Mouse (Mus musculus) myocyte (in vitro differentiated cells): ENCODE data around the gene Gga1. TPM values are rescaled to one million over a fixed set of nuclear protein-coding genes. Genes with fewer than 3 reads are reported as not detected.
A peak's percentile ranks its signal among the peaks of the same experiment; 100 is the strongest.

ENCODE experiments used
- H3K27me3 ChIP-seq: one replicate; pipeline ENCODE4 v1.6.1; 2011; ENCODE audit not compliant: control insufficient read depth, insufficient read depth, insufficient read length
- H3K36me3 ChIP-seq: one replicate; pipeline ENCODE4 v1.6.1; 2011; ENCODE audit not compliant: control insufficient read depth, insufficient read depth
- H3K4me2 ChIP-seq: one replicate; pipeline ENCODE4 v1.6.1; 2011; ENCODE audit warnings: low read depth, control low read depth
- H3K4me3 ChIP-seq: one replicate; pipeline ENCODE4 v1.5.1; 2011; ENCODE audit warnings: mild to moderate bottlenecking, control low read depth, moderate library complexity
- H3K79me2 ChIP-seq: one replicate; pipeline ENCODE4 v1.6.1; 2011; ENCODE audit not compliant: control insufficient read depth, insufficient read depth
- H3ac ChIP-seq: one replicate; pipeline ENCODE4 v1.6.1; 2011; ENCODE audit not compliant: control insufficient read depth, insufficient read length
- CEBPB ChIP-seq: IDR thresholded peaks from 2 replicates; pipeline ENCODE4 v1.6.1; 2011; ENCODE audit warnings: mild to moderate bottlenecking, moderate library complexity; ENCODE audit not compliant: poor library complexity, insufficient read depth, severe bottlenecking
- E2F4 ChIP-seq: IDR thresholded peaks from one replicate; pipeline ENCODE4 v1.6.1; 2011; ENCODE audit warnings: mild to moderate bottlenecking, control low read depth, moderate library complexity; ENCODE audit not compliant: insufficient read depth
- MAX ChIP-seq: IDR thresholded peaks from one replicate; pipeline ENCODE4 v1.6.1; 2011; ENCODE audit warnings: low read depth, mild to moderate bottlenecking, control low read depth
- MYOD1 ChIP-seq, 3 experiments: IDR thresholded peaks; one replicate each; pipeline ENCODE4 v1.6.1; 2011; ENCODE audit warnings: control low read depth in 2 of 3, low read depth in 2 of 3, mild to moderate bottlenecking in 2 of 3, moderate library complexity in 1 of 3; ENCODE audit not compliant: insufficient read length in 2 of 3, control insufficient read depth in 1 of 3
- MYOG ChIP-seq, 3 experiments: IDR thresholded peaks; one replicate each; pipeline ENCODE4 v1.6.1; 2011; ENCODE audit warnings: control low read depth in 2 of 3, low read depth in 2 of 3, mild to moderate bottlenecking in 2 of 3; ENCODE audit not compliant: insufficient read length in 2 of 3, control insufficient read depth in 1 of 3, insufficient read depth in 1 of 3
- POLR2A ChIP-seq: IDR thresholded peaks from one replicate; pipeline ENCODE4 v1.6.1; 2011; ENCODE audit warnings: low read depth, mild to moderate bottlenecking, control low read depth, moderate library complexity; ENCODE audit not compliant: insufficient read length
- POLR2AphosphoS2 ChIP-seq: IDR thresholded peaks from one replicate; pipeline ENCODE4 v1.6.1; 2011; ENCODE audit warnings: low read depth, control low read depth; ENCODE audit not compliant: insufficient read length
- REST ChIP-seq: IDR thresholded peaks from one replicate; pipeline ENCODE4 v1.6.1; 2011; ENCODE audit warnings: mild to moderate bottlenecking, control low read depth, moderate library complexity; ENCODE audit not compliant: insufficient read depth, insufficient read length
- SRF ChIP-seq: IDR thresholded peaks from one replicate; pipeline ENCODE4 v1.6.1; 2011; ENCODE audit warnings: low read depth; ENCODE audit not compliant: control insufficient read depth, insufficient read length
- TCF12 ChIP-seq: IDR thresholded peaks from one replicate; pipeline ENCODE4 v1.6.1; 2011; ENCODE audit warnings: mild to moderate bottlenecking, control low read depth; ENCODE audit not compliant: poor library complexity, insufficient read depth, severe bottlenecking
- TCF3 ChIP-seq: IDR thresholded peaks from one replicate; pipeline ENCODE4 v1.6.1; 2011; ENCODE audit warnings: low read depth, control low read depth; ENCODE audit not compliant: insufficient read length
- USF1 ChIP-seq: IDR thresholded peaks from one replicate; pipeline ENCODE4 v1.6.1; 2011; ENCODE audit warnings: low read depth, mild to moderate bottlenecking, control low read depth, moderate library complexity
- polyA plus RNA-seq: library from polyadenylated mRNA; unstranded; fragments of >200 nt; fragmentation: generic; extraction: Trizol; gene quantifications from one replicate; pipeline ENCODE4 v1.2.1, GENCODE M21; 2012; ENCODE audit warnings: missing spikeins

The Gga1 gene
- polyA plus RNA-seq, 1 experiment, result 89.3 TPM

DNA sequence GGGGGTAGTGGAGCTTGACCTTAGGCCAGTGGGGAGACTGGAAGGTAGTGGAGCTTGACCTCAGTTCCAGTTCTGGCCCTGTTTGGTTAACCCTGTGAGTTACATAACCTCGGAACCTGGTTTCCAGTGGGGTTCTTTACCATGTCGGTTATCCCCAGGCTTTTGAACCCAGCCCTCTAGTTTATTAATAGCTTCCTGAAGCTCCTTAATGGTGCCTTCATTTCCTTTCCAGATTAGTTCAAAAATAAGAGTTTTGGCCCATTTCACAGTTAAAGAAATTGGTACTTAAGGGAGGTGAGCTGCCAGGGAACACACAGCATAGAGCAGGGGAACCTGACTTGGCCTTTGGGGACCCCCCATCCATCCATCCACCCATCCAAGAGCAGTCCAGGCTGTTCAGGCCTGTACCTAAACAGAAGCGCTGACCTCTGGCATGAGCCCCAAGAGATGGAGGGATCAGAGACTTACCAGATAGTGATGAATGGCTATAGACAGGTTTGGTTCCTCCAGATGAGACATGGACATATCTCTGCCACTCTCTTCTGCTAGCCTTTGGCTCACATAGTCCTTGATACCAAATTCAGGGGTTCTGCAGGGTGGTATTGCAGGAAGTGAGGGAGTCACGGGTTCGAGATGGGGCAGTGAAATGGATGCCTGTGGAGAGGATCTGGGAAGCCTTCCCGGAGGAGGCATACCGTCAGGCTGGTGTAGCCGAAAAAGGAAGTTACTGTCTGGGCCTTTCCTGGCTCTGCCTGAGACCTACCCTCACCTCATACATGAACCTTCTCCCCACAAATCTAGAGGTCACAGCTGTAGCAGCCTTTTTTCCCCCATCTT is 38.1 kb downstream of the Gga1 start:
- peak overlapping the region; percentile 43 for H3ac ChIP-seq
- peak overlapping the region; percentile 22 for H3K4me3 ChIP-seq
- peaks cover 14% of the 10 kb centered on the region for H3K79me2 ChIP-seq
- no peaks in the 10 kb centered on the region for H3K36me3 ChIP-seq
- H3K4me2 ChIP-seq, result peak overlapping the region; percentile 89
- no peaks in the 10 kb centered on the region for H3K27me3 ChIP-seq
- no peak for TF ChIP-seq MYOD1 (IDR thresholded peaks at IDR 0.05; ENCODE audit: control insufficient read depth in 1 of 3, insufficient read length in 2 of 3, low read depth in 2 of 3)
- TF ChIP-seq USF1, result no peak
- no peak for TF ChIP-seq REST
- TF ChIP-seq POLR2AphosphoS2, result no peak
- no peak for TF ChIP-seq SRF
- TF ChIP-seq CEBPB, result no peak
- no peak for TF ChIP-seq MYOG (IDR thresholded peaks at IDR 0.05; ENCODE audit: control insufficient read depth in 1 of 3, insufficient read depth in 1 of 3, insufficient read length in 2 of 3, low read depth in 2 of 3)
- TF ChIP-seq POLR2A, result no peak
- TF ChIP-seq E2F4, result no peak
- no peak for TF ChIP-seq MAX

DNA sequence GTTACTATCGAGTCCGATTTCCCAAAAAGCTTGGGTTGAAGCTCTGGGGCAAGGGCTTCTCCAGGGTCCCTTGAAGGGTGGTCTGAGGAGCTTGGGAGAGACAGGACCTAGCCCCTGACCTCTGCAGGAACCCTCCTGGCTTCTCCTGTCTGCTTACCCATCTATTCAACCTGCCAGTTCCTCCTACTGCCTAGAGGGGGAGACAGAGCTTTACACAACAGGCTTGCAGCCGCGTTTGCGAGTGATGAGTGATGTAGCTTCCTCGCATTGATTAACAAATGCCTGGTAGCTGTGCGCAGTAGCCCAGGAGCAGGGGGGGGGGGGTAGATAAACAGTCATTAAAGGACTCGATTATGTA is 38.6 kb downstream of the Gga1 start:
- TF ChIP-seq POLR2AphosphoS2 (peak; percentile 14), MYOD1 (IDR thresholded peaks at IDR 0.05; ENCODE audit: control insufficient read depth in 1 of 3, insufficient read length in 2 of 3, low read depth in 2 of 3) (no peak)
- Histone ChIP-seq H3K36me3 (no peaks in the 10 kb centered on the region), H3ac (no peak overlapping the region), H3K4me2 (peak overlapping the region; percentile 89), H3K4me3 (peak overlapping the region; percentile 22), H3K27me3 (no peaks in the 10 kb centered on the region), H3K79me2 (peaks cover 14% of the 10 kb centered on the region)

GRCm38 (mm10) chr15:78916052-78916826 is 39.2 kb downstream of the Gga1 start:
- H3K4me3 ChIP-seq, result peak overlapping the region; percentile 22
- H3K4me2 ChIP-seq, result peak overlapping the region; percentile 70
- no peak overlapping the region for H3ac ChIP-seq
- H3K27me3 ChIP-seq, result no peaks in the 10 kb centered on the region
- TF ChIP-seq POLR2AphosphoS2, result peak; percentile 5
- no peak for TF ChIP-seq E2F4
- H3K36me3 ChIP-seq, result no peaks in the 10 kb centered on the region
- peaks cover 14% of the 10 kb centered on the region for H3K79me2 ChIP-seq

GRCm38 (mm10) chr15:78918126-78918525 is 41.1 kb downstream of the Gga1 start:
- Histone ChIP-seq H3K27me3 (no peaks in the 10 kb centered on the region), H3K4me3 (no peak overlapping the region), H3ac (no peak overlapping the region), H3K36me3 (no peaks in the 10 kb centered on the region), H3K4me2 (no peak overlapping the region), H3K79me2 (peaks cover 14% of the 10 kb centered on the region)
- TF ChIP-seq E2F4 (no peak), POLR2AphosphoS2 (peak; percentile 22), TCF3 (no peak), SRF (no peak), USF1 (no peak)

DNA sequence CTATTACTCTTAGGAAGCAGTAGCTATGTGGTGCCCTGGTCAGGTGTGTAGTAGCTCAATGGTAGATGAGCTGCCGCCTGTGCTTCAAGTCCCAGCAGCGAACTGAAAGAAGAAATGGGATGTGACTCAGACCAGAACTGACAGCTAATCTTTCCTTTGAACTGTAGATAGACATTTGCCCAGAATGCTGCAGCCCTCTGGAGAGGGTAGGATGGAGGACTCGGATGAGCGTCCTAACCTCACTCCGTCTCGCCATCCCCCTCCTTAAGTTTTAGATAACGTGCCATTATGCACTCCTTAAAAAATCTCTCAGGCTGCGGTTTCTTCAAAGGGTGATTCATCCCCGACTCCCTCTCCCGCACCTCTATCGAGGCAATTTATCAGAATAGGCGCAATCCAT is 42.9 kb downstream of the Gga1 start:
- Histone ChIP-seq H3K79me2 (peaks cover 8% of the 10 kb centered on the region), H3ac (no peak overlapping the region), H3K36me3 (no peaks in the 10 kb centered on the region), H3K27me3 (no peaks in the 10 kb centered on the region), H3K4me3 (no peak overlapping the region), H3K4me2 (no peak overlapping the region)
- TF ChIP-seq MYOD1 (IDR thresholded peaks at IDR 0.05; ENCODE audit: control insufficient read depth in 1 of 3, insufficient read length in 2 of 3, low read depth in 2 of 3), result no peak
- TF ChIP-seq TCF3, result no peak
- TF ChIP-seq USF1, result no peak
- no peak for TF ChIP-seq E2F4
- TF ChIP-seq TCF12, result no peak

GRCm38 (mm10) chr15:78922700-78923099 is 45.7 kb downstream of the Gga1 start:
- no peak overlapping the region for H3ac ChIP-seq
- H3K36me3 ChIP-seq, result no peaks in the 10 kb centered on the region
- H3K79me2 ChIP-seq, result peaks cover 13% of the 10 kb centered on the region
- TF ChIP-seq MYOG (IDR thresholded peaks at IDR 0.05; ENCODE audit: control insufficient read depth in 1 of 3, insufficient read depth in 1 of 3, insufficient read length in 2 of 3, low read depth in 2 of 3), result no peak
- no peak for TF ChIP-seq MAX
- H3K27me3 ChIP-seq, result no peaks in the 10 kb centered on the region
- H3K4me2 ChIP-seq, result no peak overlapping the region
- no peak overlapping the region for H3K4me3 ChIP-seq
